Mouse (Mus musculus) spleen, postnatal 14 days (tissue): Measurements from ENCODE around the gene Hist2h2bb.
"Not testable (repeated sequence)": the region's sequence is repeated elsewhere in the genome, so short reads cannot be mapped to it uniquely, and the experiment has no call there.

Source experiments
- DNase-seq, 2 experiments: peaks; one replicate each; pipeline ENCODE4 v3.0.0; 2021 to 2022; ENCODE audit warnings: low spot score in 2 of 2

Gene Hist2h2bb

DNA sequence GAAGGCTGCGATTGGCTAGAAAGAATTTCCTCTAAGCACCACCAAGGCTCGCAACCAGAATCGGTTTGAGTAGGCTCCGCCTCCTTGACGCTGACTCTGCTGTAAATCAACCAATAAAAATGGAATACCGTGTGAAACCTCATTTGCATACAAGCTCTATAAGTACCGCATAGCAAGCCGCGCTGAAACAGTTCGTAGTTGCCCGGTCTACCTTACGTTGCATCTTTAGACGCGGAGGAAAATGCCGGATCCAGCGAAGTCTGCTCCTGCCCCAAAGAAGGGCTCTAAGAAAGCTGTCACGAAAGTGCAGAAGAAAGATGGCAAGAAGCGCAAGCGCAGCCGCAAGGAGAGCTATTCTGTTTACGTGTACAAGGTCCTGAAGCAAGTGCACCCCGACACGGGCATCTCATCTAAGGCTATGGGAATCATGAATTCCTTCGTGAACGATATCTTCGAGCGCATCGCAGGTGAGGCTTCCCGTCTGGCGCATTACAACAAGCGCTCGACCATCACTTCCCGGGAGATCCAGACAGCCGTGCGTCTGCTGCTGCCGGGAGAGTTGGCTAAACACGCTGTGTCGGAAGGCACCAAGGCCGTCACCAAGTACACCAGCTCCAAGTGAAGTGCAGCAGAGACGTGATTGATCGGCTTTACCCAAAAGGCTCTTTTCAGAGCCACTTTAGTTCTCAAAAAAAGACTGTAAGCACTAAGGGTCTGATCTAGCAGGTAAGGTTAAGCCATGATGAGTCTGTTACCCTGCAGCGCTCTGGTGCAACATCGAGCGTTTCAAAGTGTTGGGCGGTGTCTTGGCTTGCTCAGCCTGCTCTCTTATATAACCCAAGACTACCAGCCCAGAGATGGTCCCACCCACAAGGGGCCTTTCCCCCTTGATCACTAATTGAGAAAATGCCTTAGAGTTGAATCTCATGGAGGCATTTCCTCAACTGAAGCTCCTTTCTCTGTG is at the start of gene Hist2h2bb:
Hist2h2bb (plus strand) TSS at position 242 of the 964 bp plus-strand sequence.
- peak; percentile 84 to 85 for DNase-seq

DNA sequence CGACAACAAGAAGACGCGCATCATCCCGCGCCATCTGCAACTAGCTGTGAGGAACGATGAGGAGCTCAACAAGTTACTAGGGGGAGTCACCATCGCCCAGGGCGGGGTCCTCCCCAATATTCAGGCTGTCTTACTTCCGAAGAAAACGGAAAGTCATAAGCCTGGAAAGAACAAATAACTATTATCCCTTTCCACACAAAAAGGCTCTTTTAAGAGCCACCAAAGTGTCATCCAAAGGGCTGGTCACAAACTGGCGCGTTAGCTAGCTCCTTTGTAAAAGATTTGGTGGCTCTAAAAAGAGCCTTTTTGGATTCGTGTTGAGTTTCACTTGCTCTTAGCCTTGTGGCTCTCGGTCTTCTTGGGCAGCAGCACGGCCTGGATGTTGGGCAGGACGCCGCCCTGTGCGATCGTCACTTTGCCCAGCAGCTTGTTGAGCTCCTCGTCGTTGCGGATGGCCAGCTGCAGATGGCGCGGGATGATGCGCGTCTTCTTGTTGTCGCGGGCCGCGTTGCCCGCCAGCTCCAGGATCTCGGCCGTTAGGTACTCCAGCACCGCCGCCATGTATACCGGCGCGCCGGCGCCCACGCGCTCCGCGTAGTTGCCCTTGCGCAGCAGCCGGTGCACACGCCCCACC is 49.3 kb upstream of the Hist2h2bb start:
- not testable (repeated sequence) for DNase-seq

DNA sequence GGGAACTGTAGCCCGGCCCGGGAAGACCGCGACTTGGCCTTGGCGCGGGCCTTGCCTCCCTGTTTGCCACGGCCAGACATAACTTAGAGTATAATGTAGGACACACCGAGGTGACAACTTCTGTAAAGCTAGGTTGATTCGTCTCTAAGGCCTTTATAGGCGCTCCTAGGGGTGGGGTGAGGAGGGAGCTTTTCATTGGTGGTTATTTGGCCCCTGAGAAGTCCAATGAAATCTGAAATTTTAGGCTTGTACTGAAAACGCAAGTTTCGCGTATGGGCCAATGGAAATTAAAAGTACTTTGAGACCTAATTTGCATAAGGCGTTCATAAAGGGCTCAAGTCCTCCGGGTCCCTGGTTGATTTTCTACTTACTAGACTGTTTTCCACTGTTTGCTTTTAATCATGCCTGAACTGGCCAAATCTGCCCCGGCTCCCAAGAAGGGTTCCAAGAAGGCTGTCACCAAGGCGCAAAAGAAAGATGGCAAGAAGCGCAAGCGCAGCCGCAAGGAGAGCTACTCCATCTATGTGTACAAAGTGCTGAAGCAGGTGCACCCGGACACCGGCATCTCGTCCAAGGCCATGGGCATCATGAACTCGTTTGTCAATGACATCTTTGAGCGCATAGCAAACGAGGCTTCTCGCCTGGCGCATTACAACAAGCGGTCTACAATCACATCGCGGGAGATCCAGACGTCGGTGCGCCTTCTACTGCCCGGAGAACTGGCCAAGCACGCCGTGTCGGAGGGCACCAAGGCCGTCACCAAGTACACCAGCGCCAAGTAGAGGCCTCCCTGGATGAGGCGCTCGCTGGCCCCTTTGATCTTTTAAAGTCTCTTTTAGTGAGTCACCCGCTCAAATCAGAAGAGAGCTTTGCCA is 48.5 kb upstream of the Hist2h2bb start, which contains the start of the genes Hist2h2ac and Hist2h2be:
Hist2h2ac (minus strand) TSS at position 116 of the 875 bp plus-strand sequence.
Hist2h2be (plus strand) TSS at position 355 of the 875 bp plus-strand sequence.
- DNase-seq: peak; percentile 78 to 83

DNA sequence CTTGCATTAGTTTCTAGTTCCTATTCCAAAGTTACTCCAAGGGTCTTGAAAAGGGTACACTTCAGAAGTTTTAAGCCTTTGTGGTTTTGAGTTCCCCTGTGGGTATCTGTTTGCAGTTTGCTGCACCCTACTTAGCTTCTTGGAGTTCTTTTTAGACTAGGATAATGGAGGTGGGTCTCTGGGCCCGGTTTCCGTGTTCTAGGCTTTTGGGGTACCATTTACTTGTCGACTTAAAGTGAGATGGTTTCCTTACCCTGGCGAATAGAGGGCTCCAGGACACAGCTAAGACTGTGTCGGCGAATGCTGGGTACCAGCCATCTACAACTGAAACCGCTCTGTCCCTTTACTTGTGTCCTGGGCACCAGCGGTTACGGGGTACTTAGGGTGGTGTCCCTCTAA is 47.9 kb upstream of the Hist2h2bb start:
- peak; percentile 18 to 28 for DNase-seq

DNA sequence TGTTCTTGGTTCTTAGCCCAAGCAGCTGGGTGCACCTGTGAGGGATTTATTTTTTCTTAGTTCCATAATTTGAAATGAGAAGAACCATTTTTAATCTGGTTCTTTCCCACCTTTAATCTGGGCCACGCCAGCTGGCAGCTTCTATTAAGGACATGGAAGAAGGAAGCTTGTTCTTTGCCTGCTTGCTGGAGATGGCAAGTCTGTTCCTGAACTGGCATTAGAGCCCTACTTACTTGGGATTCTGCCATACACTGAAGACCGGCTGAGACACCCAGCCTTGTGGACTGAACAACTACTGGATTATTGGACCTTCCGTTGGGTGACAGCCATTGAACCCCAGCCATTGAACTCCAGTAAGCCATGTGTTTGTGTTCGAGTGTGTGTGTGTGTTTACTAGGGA is 46.8 kb upstream of the Hist2h2bb start:
- no peak for DNase-seq

DNA sequence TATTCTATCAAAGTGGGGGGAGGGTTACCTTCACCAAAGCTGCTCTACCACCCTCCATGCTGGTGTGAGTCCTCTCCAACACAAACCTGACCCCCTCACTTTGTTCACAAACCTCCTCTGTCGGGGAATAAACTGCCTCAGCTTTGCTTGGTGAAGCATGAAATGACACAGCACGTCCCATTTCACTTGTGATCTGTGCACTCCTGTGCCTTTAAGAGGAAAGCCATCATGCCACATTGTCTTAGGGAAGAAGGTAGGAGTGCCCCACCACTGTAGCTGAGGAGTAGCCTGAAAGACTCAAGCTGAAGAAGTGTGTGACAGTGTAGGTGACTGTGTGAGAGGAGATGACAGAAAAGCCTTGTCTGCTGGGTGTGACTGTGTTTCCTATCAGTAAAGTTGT is 44.1 kb upstream of the Hist2h2bb start:
- no peak for DNase-seq

DNA sequence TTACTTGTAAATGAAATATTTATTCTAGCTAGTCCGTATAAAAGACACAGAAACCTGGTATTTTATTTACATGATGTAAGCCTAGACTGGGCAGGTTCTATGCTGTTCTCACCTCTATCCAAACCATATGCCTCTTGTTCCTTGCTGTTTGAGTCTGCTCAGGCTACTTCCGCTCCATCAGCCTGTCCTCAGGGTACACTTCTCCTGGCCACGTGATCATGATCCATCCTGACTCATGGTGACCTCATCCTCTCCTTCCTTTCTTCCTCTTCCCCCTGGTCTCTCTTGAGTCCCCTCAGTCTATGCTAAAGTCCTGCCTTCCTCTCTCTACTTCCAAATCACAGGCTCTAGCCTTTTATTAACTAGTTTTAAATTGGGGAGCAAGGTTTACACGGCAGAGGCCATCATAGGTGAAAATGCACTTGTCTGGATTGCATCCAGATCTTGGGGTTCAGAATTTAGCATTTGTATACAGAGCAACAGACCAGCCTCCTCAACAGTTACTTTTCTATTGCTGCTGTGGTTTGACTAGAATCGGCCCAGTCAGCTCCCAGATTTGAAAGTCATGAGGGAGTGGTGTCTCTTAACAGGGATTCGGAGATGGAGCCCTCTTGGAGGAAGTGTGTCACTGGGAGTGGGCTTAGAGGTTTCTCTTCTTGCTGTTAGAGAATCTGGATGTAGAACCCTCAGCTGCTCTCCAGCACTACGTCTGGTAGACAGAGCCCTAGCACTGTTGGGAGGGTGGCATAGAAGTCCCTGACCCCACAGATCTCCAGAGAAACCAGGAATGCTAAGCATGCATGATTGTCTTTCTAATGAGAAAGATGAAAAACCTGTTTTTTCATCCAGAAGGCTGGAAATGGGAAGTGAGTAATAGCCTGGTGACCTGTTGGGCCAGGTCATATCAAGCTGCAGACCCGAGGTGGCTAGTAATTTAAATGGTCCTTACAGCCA is 42.6 kb upstream of the Hist2h2bb start:
- DNase-seq: no peak

DNA sequence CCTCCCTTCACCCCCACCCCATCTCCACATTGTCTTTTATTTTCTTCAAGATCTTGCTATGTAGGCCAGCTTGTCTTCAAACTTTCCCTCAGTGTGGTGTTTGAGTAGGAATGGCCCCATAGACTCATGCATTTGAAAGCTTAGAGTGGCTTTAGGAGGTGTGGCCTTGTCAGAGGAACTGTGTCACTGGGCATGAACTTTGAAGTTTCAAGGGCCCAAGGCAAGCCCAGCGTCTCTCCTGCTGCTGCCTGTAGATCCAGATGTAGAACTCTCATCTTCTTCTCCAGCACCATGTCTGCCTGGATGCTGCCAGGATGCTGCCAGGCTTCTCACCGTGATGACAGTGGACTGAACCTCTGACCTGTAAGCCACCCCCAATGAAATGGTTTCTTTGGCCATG is 40.7 kb upstream of the Hist2h2bb start:
- no peak for DNase-seq

DNA sequence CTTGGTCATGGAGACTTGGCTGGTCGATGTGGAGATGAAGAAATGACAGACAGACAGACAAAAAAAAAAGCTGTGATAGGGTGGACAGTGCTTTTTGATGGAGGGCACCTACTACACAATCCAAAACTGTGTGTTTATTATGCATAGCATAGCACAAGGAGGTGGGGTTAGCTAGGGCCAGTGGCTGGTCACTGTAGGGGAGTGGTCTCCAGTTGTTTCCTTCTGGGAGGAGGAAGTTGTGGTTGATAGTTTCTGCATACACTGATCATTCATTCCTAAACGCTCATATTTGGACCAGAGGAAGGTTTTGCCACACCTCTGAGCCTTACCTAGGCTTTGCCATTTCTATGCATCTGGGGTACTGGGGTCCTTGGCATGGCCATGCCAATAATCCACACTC is 39.1 kb upstream of the Hist2h2bb start:
- no peak for DNase-seq

DNA sequence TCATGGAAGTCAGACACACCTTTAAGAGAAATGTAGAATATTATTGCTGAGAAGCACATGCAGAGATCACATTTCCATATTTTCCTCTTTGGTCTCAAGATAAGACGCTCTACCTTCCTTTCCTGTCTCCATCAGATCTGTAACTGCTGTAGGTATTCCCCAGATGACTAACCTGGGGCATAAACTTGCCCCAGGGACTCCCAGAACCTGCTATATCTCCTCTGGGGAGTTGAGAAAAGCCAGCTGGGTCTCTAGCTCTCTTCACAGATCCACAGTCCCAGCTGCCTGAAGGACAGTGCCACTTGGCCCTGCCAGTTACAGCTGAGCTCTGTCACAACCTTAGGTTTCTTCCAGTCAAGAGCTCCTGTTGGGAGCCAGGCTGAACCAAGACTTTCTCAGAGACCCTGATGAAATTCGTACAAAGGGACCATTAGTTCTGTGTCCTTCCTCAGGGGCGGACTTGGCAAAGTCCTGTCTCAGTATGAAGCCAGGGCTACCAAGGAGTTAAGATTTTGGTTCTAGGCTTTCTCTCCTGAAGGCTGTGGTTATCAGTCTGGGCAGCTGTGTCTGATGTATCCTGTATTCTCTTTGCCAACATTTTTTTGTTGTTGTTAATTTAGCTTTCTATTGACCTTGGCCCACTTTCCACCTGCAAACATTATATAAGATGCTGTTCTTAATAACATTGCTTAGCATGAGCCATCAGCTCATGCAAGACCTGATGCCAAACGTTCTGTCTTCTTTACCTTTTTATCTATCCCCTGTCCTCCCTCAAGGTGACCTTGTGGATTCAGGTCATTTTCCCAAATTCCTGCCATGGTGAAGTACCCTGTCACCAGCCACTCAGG is 38.4 kb upstream of the Hist2h2bb start:
- DNase-seq: no peak

DNA sequence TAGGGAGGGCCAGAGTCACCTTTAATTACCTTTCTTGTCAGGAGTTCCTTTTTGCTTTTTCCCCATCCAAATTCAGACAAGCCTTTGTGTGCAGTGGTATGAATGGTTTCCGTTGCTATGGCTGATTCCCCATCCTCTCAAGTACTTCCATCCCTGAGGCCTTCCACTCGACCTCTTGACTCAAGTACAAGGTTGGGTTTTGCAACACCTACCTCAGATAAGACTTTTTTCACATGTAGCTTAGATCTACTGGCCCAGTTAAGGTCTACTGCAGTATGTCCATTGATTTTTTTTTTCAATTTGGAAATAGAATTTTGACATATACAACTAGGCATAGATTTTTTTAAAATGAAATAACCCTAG is 37.8 kb upstream of the Hist2h2bb start:
- no peak for DNase-seq

DNA sequence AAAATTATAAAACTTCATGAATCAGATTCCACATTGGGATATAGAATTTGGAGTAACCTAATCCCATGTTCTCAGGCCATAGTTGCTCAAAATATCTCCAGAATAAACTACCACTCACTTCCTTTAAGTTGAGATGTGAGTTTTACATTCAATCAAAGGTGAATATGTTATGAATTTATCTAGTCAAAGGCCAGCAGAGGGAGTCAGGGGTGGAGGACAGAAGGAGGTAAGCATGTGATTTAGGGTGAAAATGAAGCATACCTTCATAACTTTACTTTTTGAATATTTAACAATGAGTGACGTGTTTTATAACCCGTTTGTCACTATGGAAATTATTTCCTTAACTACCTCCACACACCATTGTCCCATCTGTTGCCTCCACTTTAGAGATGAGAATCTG is 34.6 kb upstream of the Hist2h2bb start:
- DNase-seq: no peak

DNA sequence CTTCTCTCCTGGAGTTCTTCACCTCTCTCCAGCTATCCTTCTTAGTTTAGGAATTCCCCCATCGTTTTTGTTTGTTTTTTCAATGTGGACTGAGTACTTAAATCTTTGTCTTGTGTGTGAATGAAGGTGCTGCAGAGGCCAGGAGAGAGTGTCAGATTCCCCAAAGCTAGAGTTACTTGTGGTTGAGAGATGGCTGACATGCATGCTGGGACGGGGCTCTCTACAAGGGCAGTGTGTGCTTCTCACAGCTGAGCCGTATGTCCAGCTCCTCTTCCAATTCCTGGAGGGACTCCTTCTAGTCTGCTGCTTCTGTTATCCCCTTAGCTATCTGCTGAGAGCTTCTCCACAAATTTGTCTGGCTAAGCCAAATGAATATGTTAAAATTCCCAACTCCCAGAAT is 33.7 kb upstream of the Hist2h2bb start:
- no peak for DNase-seq

DNA sequence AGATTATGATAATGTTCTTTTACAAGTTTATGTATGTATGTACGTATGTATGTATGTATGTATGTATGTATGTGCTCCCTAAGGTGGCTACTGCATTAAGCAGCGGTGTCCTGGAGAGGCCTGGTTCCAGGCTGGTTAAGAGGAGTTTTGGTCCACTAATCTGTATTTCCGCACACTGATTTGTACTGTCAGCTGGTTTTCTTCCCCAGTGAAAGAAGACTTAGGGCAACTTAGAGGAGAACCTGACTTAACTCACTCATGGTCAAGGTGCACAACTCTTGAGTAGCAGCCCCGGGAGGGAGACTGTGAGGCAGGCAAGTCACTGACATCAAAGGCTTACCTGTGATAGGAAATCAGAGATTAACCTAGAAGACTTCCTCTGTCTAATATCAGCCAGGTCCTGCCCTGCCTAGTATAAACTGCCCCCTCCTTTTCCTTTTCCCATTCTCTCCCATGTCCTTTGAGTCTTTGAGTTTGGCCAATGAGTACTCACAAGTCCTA is 32.7 kb upstream of the Hist2h2bb start:
- no peak for DNase-seq

DNA sequence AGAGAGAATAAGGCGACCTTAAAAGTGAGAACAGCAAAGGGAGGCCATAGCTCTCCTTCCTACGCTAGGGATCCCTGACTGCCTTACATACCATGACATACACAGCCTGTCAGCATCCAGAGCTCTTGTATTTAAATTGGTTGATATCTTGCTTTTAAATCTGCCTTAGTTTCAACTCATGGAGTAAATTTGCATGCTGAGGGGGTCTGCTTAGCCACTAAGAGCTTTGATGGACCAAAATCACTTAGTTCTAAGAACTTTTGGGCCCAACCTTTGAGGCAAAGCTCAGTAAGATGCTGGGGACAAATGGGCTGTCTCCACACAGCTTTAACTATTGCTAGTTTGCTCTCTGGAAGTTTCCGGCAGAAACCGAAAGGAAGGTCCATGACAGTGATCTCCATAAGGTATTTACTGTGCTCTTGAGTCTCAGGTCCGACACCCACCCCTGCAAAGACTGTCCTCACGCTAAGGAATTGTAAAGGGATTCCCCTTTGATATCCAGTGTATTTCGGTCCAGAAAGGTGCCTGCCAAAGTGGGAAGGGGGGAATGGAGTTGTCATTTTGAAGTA is 32.1 kb upstream of the Hist2h2bb start:
- DNase-seq: no peak

DNA sequence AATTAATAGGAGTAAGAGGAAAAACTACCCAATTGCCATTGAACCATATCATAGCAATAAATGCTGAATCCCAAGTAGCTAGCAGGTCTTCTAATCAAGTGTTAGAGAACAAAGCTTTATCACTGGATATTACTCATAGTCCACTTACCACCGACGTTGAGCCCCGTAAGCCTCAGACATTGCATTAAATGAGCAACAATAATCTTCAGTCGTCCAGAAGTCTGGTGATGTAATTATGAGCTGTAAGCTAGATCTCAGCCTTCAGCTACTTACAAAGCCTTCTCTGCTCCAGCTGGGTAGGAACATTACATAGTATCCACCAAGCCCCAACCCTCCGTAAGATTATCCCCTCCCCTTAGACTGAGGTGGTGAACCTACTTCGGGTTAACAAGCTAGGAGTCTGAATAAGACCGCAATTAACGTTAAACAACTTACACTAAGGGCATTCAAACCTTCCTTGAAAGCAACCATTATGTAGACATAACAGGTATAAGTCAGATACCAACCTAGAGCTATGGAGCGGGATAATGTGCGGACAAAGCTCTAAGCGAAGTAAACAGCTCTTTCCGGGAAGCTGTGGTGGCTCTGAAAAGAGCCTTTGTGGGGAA is 31.5 kb upstream of the Hist2h2bb start:
- DNase-seq: no peak

DNA sequence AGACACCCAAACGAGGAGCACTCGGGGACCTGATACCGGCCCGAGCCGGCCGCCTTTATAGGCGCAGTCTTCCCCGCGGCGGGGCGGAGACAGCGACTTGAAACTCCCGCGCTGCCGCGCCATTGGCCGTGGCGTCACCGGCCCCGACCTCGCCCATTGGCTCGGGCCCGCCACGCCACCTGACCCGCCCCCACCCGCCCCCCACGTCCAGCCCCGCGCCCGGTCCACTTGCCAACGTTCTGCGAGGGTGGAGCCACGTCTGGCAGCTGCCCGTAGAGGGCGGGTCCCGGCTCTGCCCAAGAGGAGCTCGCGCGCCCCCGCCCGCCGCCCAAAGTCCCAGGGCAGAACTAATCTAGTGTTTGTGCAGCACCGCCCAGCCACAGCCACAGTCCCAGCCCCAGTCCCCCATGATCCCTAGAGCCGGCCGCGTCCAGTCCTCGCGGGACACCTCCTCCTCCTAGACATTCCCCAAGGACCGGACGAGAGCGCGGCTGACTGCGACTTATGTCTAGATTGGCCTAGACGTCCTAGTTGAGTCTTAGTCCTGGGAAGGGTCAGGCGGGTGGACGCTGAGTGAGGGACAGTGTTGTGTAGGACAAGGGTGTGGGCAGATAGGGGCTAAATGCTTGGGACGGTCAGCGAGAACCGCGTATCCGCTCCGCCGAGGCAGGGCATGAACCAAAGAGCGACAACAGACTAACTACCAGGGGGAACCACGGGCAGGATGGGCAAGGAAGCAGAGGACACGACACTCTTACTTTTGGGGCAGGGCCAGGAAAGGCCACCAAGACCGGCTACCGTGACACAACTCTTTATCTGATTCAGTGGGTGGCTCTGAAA is 30.4 kb upstream of the Hist2h2bb start, which contains the start of gene Hist2h3c2:
Hist2h3c2 (minus strand) TSS at position 174 of the 840 bp plus-strand sequence.
- peak; percentile 47 to 57 for DNase-seq
